21 mouse cellular contexts compared by ENCODE assay signal in genomic region chr17:85473217-85473616, GRCm38 (mm10).
A peak's percentile ranks its signal among the peaks of the same experiment; 100 is the strongest.
DNase-seq lines count a peak whose midpoint lies in the region; ATAC-seq and TF ChIP-seq lines count a peak whose summit lies in the region.
"Had no signal": no experiment of that assay in that cellular context is flagged by ENCODE, and none has a peak within 500 bp of the region (broad histone marks: within the 10 kb centered on the region; RNA-seq: fewer than 3 reads in every experiment).

No protein-coding gene starts in this region.

- WGBS in neural tube, embryonic 11.5 days: 4% methylated on average over 16 of the region's 16 CpGs
- WGBS in kidney, embryonic 14.5 days: 3% methylated on average over 16 of the region's 16 CpGs

- H3K4me1 ChIP-seq in neural tube, embryonic 11.5 days (ENCODE audit: control insufficient read depth, insufficient read depth, low read length): no peaks in the 10 kb centered on the region
- H3K4me1 ChIP-seq in kidney, embryonic 14.5 days (ENCODE audit: control insufficient read depth, insufficient read depth, low read length): no peaks in the 10 kb centered on the region
- H3K4me1 ChIP-seq: limb, embryonic 13.5 days; lung, embryonic 15.5 days; stomach, embryonic 15.5 days had no signal

- H3K4me2 ChIP-seq in neural tube, embryonic 11.5 days (ENCODE audit: low read depth): no peak overlapping the region
- H3K4me2 ChIP-seq in kidney, embryonic 14.5 days (replicated peaks; ENCODE audit: low read depth, low read length): no peak overlapping the region
- H3K4me2 ChIP-seq: embryonic facial prominence, embryonic 13.5 days; limb, embryonic 13.5 days; lung, embryonic 15.5 days; stomach, embryonic 15.5 days had no signal

- H3K36me3 ChIP-seq in neural tube, embryonic 11.5 days (ENCODE audit: control insufficient read depth, insufficient read depth, low read length): no peaks in the 10 kb centered on the region
- H3K36me3 ChIP-seq in kidney, embryonic 14.5 days (ENCODE audit: control insufficient read depth, insufficient read depth, low read length): no peaks in the 10 kb centered on the region
- H3K36me3 ChIP-seq: embryonic facial prominence, embryonic 13.5 days; heart, embryonic 10.5 days; hindbrain, embryonic 10.5 days; limb, embryonic 13.5 days; lung, embryonic 15.5 days; stomach, embryonic 15.5 days had no signal

- DNase-seq in left cerebral cortex, adult 2 months (ENCODE audit: extremely low spot score in 1 of 2, low spot score in 2 of 2): peak; percentile 18 to 30
- no peak for DNase-seq in left cerebral cortex, postnatal 10 days (ENCODE audit: extremely low spot score in 1 of 2, low spot score in 2 of 2)
- DNase-seq in right cerebral cortex, adult 18-20 months: peak; percentile 35
- DNase-seq in right cerebral cortex, postnatal 4 days: no peak
- DNase-seq in neural tube, embryonic 11.5 days (ENCODE audit: low spot score): peak; percentile 28
- DNase-seq in testis, postnatal 10 days (ENCODE audit: low spot score): no peak
- DNase-seq: adrenal gland, postnatal 10 days; cerebellum, postnatal 14 days; gastrocnemius, postnatal 36 days; kidney, adult 2 months; kidney, postnatal 14 days; lung, postnatal 4 days had no signal

- no peak for TF ChIP-seq CTCF in left cerebral cortex, adult 2 months (IDR thresholded peaks at IDR 0.05)

- no peak overlapping the region for H3K4me3 ChIP-seq in left cerebral cortex, adult 2 months
- no peak overlapping the region for H3K4me3 ChIP-seq in neural tube, embryonic 11.5 days (ENCODE audit: low read depth, low read length)
- H3K4me3 ChIP-seq in kidney, embryonic 14.5 days (ENCODE audit: low read length): no peak overlapping the region
- H3K4me3 ChIP-seq: embryonic facial prominence, embryonic 13.5 days; heart, embryonic 10.5 days; hindbrain, embryonic 10.5 days; layer of hippocampus, adult 2 months; limb, embryonic 13.5 days; lung, embryonic 15.5 days; stomach, embryonic 15.5 days had no signal

- intact Hi-C loops in left cerebral cortex, adult 2 months (cut with DNase I): no loop called here
- intact Hi-C loops in left cerebral cortex, postnatal 10 days (cut with DNase I): no loop called here

- no peak overlapping the region for H3K9ac ChIP-seq in neural tube, embryonic 11.5 days (ENCODE audit: low read length)
- H3K9ac ChIP-seq in kidney, embryonic 14.5 days (ENCODE audit: low read depth, low read length): no peak overlapping the region
- H3K9ac ChIP-seq: embryonic facial prominence, embryonic 13.5 days; limb, embryonic 13.5 days; liver, embryonic 14.5 days; lung, embryonic 15.5 days; stomach, embryonic 15.5 days had no signal

- no peaks in the 10 kb centered on the region for H3K9me3 ChIP-seq in neural tube, embryonic 11.5 days (ENCODE audit: control insufficient read depth, low read length)
- 0 out of 2 replicates have a peak, but pooled peaks cover 3% of the 10 kb centered on the region for H3K9me3 ChIP-seq in kidney, embryonic 14.5 days (ENCODE audit: control insufficient read depth, low read length)
- H3K9me3 ChIP-seq: embryonic facial prominence, embryonic 13.5 days; heart, embryonic 10.5 days; lung, embryonic 15.5 days; stomach, embryonic 15.5 days had no signal

- no peak overlapping the region for H3K27ac ChIP-seq in left cerebral cortex, adult 2 months
- no peak overlapping the region for H3K27ac ChIP-seq in neural tube, embryonic 11.5 days (ENCODE audit: low read depth, low read length)
- H3K27ac ChIP-seq in kidney, embryonic 14.5 days (ENCODE audit: low read depth, low read length): no peak overlapping the region
- H3K27ac ChIP-seq: embryonic facial prominence, embryonic 13.5 days; heart, embryonic 10.5 days; hindbrain, embryonic 10.5 days; layer of hippocampus, adult 2 months; limb, embryonic 13.5 days; liver, embryonic 14.5 days; lung, embryonic 15.5 days; stomach, embryonic 15.5 days had no signal

- ATAC-seq in neural tube, embryonic 11.5 days (ENCODE audit: insufficient read depth, low FRiP score, low TSS enrichment): no peak
- ATAC-seq in kidney, embryonic 14.5 days (ENCODE audit: low FRiP score, low TSS enrichment): no peak

- H3K27me3 ChIP-seq in neural tube, embryonic 11.5 days (ENCODE audit: control insufficient read depth, insufficient read depth, low read length): peaks cover 81% of the 10 kb centered on the region
- H3K27me3 ChIP-seq in kidney, embryonic 14.5 days (ENCODE audit: control insufficient read depth, insufficient read depth, low read length): peaks cover 79% of the 10 kb centered on the region

Comparison
In these comparisons a context has a peak if more than half of its experiments do, and no peak if none do; other contexts are left out.
1. DNase-seq: peak in left cerebral cortex, adult 2 months (2 of 2), right cerebral cortex, adult 18-20 months (single experiment) and neural tube, embryonic 11.5 days (single experiment); none in left cerebral cortex, postnatal 10 days (0 of 2), right cerebral cortex, postnatal 4 days (single experiment) and testis, postnatal 10 days (single experiment).